Mouse (Mus musculus): ENCODE data around the gene Slc22a4.
"Not testable (repeated sequence)": the region's sequence is repeated elsewhere in the genome, so short reads cannot be mapped to it uniquely, and the experiment has no call there.

The Slc22a4 gene

DNA sequence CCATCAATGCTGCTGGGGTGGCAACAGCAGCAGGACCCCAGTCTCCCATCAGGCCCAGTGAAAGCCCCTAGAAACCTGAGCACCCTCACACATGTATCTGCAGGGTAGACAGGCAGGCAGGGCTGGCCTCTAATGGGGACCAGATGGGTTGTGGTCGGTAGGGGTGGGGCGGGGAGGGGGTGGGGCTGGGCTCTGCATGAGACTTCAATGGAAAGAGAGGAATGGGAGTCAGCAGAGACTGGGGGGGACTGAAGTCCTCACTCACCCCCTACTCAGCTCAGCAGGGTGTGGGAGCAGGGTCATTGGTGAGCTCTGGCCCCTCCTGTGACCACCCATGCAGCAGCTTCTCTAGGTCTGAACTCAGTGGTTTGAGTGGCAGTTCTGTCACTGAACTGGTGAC is 29.5 kb upstream of the Slc22a4 start:
- no peak for DNase-seq (ENCODE audit: low spot score)

DNA sequence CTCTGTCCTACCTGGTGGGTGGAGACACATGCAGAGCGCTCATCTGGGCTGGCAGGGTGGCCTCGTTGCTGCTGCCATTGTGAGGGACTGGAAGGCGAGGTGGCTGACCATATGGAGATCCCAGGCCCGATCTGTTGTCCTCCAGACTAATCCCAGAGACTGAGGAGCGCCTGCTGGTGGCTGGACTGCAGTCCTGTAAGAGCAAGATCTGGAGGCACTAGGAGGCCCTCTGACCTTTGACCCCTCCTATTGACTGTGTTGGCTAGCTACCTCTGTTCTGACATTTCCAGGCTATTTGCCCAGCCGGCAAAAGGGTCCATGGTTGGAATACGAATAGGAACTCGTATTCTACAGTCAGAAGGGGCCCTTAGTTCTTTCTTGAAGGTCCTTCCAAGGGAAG is 28.2 kb upstream of the Slc22a4 start:
- no peak for DNase-seq (ENCODE audit: low spot score)

DNA sequence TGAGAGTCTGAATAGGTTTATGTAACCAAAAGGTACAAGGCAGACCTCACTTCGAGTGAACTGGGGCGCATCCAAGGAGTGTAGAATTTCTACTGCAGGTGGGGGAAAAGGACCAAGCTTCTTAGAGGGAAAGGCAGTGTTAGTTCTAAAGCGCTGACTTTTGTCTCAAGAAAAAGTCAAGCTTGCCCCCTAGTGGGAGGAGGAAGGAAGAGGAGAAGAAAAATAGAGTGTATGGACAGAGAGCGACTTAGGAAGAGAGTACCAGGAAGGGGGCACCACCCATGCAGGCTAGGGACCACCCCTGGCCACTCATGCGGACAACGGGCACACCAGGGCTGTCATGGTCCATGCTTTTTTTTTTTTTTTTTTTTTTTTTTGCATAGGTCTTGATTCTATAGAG is 26.4 kb upstream of the Slc22a4 start:
- DNase-seq (ENCODE audit: low spot score): no peak

DNA sequence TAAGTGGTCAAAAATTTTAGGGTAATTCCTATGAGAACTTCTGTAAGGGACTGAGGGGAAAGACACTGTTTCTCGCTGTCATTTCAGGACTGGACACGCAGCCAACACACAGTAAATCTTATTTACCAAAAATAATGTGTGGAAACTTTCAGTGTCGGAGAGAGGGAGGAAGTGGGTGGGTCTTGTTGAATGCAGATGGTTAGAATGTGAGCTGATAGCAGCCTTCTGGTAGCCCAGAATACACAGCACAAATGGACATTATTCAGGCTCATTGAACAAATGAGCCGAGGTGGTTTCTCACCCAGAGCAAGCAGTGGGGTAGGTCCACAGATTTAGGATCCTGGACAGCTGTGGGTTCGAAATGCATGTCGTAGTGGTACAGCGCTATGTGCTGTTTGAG is 25.2 kb upstream of the Slc22a4 start:
- DNase-seq (ENCODE audit: low spot score): no peak

DNA sequence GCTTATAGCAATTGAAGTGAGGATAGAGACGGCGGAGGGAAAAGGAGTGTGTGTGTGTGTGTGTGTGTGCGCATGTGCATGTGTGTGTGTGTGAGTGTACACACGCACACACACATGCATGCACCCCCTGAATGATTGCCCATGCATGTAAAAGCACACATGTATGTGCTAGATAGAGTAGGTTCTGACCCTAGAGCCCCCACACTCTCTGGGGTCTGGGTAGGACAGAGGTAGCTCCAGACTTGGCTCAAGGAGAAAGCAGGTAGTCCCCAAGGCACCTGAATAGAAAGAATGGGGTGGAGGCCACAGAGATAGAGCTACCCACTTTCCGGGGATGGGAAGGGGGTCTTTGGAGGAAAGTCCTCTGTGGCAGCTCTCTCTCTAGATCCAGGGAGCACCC is 24.2 kb upstream of the Slc22a4 start:
- no peak for DNase-seq (ENCODE audit: low spot score)

DNA sequence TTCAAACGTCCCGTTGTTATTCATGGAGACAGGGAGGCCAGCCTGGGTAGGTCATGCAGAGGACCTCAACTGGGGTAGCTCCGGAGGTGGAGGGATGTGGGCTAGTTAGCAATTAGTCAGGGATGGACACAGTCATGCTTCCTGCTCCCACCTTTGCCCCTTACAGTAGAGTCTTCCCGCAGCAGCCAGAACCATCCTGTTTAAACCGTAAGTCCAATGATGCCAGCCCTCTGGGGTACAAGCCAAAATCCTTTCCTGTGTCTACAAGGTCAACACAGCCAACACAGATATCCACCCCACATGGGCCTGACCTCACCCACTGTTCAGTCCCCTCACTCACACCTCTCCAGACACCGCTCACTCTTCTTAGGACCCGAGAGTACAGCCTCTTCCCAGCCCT is 23.3 kb upstream of the Slc22a4 start:
- DNase-seq (ENCODE audit: low spot score): no peak

DNA sequence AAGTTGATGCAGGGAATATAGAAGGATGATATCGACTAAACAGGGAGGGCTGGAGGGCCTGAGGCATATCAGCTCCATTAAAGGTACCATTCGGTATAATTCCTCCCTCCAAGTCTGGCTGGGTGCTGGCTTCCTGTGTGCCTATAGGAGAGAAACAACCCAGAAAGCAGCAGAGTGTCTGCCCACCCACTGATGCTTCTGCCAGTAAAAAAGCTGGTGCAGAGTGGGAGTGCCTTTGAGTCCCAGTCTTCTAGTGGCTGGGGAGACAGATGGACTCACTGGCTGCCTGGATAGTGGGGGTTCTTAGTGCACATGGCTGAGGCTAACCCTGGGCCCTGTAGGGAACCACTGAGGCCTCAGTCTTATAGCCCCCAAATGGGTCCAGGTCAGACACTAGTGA is 22.3 kb upstream of the Slc22a4 start:
- no peak for DNase-seq (ENCODE audit: low spot score)

DNA sequence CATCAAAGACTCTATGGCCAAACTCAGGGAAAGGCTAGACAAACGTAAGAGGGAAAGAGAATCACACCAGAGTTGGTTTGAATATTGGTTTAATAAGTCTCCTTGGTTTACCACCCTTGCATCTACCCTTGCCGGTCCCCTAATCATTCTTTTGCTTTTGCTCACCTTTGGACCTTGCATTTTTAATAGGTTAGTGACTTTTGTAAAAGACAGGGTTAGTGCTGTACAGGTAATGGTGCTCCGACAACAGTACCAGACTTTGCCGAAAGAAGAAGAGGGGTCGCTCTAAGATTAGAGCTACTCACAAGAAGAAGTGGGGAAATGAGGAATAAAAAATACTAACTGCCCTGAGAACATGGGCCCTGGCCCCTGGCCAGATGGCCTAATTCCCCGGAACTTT is 12.8 kb upstream of the Slc22a4 start:
- DNase-seq (ENCODE audit: low spot score): no peak

DNA sequence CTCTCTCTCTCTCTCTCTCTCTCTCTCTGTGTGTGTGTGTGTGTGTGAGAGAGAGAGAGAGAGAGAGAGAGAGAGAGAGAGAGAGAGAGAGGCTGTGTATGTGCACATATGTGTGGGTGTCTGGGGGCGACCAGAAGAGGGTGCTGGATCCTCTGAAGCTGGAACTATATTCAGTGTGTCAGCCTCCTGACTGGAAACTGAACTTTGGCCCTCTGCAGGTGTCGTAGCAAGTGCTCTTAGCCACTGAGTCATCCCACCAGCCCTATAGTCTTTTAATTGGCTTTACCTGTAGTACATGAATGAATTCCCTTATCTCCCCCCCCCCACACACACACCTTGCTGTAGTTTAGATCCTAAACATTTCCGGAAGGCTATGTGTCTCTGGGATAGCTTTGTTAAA is 5.0 kb upstream of the Slc22a4 start:
- not testable (repeated sequence) for DNase-seq (ENCODE audit: low spot score)

DNA sequence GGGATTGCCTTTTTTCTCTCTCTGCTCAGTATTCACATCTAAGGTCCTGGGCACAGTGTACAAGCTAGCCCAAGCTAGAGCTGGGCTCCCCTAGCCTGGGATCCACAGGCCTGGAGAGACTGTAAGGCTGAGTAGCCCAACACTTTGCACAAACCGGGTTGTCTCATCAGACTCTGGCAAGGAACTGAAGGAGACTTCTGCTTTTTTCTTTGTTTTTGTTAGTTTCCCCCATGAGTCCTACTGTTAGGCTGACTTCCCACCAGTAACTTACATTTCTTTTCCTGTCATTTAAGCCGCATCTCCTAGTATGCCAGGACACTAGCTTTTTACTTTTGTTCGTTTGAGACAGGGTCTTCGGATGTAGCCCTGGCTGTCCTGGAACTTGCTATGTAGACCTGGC is 1.1 kb upstream of the Slc22a4 start:
- DNase-seq (ENCODE audit: low spot score): no peak

DNA sequence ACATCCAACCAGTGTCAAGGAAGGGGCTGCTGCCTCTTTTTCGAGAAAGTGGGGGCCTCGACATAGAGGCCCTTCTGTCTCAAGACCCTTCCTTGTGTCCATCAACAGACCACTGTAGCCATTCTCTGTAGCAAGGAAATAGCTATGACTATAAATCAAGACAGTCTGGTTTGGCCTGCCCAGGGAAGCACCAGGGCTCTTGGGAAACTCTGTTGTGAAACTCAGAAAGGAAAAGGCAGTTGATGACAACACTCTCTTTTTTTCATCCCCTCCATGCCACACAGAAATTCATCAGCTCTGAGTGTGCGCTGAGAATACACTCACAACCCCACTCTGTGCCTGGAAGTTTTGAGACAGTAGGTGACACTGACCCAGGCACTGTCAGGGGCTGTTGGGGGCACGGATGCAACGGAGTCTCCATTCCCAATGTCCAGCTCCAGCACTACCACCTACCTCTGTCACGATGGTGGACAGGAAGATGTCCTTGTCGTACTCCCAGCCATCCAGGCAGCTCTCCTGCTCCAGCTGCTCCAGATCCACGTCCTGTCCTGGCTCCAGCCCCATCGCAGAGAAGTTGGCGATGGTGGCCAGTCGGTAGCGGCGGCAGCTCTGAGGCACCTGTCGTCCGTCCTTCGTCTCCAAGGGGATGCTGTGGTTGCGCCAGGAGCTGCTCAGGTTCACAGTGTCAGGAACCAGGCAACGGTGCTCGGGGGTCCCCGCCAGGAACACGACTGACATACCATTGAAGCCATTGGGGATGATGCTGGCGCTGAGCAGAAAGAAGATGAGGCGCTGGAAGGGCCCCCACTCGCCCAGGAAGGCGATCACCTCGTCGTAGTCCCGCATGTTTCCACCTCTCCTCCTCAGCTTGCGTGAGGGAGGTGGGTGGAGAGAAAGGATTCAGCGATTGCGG is 503 bp downstream of the Slc22a4 start:
- DNase-seq (ENCODE audit: low spot score): no peak

DNA sequence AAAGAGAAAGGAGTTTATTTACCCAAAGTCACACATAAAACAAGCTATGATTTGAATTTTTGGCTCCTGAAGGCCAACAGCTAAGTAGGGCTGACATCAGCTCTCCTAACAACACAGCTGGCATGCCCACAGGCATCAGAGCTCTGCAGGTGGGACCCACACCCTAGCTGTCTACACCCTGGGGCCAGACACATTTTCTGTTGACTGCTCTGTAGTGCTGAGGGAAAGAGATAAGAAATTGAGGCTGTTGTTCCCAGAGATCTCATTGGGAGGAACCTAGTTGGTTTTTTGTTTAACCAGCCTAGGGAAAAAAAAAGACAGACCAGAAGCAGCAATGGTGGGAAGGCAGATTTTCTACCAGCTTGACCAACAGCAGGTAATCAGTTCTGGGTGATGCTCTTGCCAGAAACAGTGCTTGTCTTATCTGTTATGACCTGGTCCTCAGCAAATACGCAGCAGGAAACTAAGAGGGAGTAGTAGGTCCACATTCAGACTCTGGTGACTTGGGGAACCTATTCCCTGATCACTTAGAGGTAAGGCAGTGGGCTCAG is 1.3 kb downstream of the Slc22a4 start:
- no peak for DNase-seq (ENCODE audit: low spot score)

DNA sequence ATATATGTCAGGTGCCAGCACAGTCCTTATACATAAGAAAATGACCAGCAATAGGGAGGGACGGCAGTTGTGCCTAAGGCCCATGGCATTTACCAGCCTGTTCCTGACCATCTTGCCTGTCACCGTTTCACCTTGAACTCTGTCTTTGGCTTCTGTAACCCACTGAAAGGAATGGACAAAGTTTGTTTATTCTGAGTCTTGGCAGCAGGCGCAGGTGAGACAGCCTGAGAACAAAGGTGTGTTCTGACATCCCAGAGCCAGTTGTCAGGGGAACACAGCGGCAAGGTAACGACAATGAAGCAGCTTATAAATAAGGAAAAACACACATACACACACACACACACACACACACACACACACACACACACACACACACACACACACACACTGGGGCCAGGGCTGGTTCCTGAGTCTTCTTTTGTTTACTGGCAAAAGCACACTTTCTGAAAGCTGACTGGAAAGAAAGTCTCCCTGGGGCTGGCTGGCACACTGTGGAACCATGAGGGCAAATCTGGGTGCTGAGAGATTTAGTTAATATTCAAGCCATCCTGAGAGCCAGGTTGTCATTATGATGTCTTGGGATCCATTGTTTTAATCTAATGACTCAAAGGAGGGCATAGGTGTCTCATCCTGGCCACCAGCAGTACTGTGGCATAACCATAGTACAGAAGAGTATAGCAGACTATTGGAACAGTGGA is 6.3 kb downstream of the Slc22a4 start:
- no peak for DNase-seq (ENCODE audit: low spot score)

DNA sequence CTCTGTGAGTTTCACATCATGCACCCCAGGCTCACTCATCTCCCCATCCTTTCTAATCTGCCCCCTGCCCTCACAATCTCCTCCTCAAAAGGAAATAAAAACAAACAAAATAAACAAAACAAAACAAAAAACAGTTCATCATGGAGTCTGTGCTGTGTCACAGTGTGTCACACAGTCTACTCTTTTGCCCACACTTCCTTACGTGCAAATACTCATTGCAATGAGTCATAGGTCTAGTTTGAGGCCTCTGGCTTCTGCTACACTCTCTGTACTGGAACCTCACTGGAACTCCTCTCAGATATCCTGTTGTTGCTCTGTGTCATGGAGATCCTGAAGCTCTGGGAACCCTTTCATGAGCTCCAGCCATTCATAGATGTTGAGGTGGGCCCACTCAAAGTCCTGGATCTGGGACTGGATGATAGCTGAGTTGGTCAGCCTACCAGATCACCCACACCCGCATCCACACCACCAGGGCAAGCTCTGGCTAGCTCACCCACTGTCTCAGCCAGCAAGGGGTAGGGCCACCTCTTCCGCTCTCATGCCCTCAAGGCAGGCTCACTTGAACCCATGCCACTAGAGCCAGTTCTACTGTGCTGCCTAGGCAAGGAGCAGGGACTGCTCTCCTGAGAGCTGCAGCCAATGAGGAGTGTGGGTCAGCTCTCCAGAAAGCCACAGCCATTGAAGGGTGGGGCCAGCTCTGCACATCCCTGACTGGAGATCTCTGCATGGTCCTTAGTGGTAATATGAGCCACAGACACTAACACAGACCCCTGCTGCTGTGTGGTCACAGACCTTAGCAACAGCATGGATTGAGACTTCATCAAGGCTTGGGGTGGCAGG is 8.8 kb downstream of the Slc22a4 start:
- no peak for DNase-seq (ENCODE audit: low spot score)

DNA sequence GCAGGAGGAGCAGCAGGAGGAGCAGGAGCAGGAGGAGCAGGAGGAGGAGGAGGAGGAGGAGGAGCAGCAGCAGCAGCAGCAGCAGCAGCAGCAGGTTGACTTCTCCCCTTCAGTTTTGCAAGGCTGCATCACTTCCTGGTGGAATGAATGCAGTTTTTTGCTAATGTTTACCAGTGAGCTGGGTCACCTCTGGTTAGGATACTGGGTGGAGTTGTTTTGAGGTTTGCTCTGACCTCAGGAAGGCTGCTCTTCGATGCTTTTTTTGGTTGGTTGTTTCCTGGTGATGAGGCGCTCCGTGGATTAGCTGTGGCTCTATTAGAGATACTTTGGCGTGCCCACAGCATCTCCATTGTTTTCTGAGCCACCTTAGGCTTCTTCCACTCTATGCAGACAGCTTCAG is 10.3 kb downstream of the Slc22a4 start:
- DNase-seq (ENCODE audit: low spot score): no peak

DNA sequence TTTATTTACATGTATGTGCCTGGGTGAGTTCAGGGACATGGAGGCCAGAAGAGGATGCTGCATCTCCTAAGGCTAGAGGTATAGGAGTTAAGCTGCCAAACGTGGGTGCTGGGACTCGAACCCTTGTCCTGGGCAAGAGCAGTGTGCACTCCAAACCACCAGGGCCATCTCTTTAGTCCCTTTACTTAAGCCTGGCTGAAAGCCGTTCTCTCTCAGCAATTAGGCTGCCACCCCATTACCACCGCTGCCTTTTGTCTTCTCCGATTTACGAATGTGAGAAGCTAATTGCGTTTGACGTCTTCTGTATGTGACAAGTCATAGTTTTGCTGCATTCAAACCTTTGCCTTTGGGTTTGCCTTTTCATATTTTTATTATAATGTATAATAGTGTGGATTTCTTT is 11.8 kb downstream of the Slc22a4 start:
- no peak for DNase-seq (ENCODE audit: low spot score)

DNA sequence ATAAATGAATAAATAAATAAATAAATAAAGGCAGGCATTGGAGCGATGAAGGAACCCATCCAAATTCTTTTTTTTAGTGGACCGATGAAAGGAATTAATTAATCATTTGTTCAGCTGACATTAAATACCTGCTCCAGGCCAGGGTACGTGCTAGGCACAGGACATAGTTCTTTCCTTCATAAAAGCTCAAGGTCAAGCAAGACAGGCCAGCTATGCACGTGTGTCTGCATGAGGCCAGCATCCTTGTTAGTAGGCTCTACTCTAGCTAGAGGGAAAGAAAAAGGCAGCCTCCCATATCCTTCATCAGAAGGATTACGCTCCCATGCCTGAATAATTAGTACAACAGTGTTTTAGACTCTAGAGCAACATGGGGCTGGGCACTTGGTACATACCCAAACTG is 14.9 kb downstream of the Slc22a4 start:
- no peak for DNase-seq (ENCODE audit: low spot score)

DNA sequence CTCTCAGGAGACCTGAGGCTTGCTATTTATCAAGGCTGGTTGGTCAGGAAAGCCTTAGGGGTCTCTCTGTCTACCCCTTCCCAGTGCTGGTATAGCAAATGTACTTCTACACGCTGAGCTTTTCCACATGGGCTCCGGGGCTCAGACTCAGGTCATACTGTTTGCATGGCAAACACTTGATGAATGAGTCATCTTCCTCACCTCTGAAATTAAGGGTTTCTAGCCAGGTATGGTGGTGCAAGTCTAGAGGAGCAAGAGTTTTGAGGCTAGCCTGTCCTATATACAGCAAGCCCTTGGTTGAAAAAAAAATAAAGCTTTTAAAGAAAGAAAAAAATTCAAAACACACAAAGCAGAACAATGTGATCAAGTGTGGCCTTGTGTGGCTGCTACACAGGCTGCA is 16.6 kb downstream of the Slc22a4 start:
- no peak for DNase-seq (ENCODE audit: low spot score)

DNA sequence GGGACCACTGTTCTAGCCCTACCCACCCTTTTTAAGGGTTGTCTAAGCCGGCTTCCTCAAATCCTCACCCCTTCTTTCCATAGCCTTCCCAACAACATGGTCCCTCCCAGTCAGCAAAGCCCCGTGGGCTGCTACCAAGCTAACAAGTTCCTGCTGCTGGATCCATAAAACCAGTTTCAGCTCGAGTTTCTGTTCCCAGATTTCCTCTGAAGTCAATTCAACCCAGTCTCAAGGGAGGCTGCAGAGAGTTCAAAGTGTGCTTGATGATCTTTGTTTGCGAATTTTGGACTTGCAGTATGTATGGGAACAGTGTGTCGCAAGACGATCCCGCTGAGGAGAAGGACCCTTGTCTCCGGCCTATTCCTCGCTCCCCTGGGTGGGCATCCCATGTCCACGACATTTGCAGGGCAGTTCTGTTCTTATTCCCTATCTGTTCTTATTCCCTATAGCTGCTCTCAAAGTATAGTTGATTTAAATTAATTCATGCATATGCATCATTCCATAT is 19.4 kb downstream of the Slc22a4 start:
- no peak for DNase-seq (ENCODE audit: low spot score)

DNA sequence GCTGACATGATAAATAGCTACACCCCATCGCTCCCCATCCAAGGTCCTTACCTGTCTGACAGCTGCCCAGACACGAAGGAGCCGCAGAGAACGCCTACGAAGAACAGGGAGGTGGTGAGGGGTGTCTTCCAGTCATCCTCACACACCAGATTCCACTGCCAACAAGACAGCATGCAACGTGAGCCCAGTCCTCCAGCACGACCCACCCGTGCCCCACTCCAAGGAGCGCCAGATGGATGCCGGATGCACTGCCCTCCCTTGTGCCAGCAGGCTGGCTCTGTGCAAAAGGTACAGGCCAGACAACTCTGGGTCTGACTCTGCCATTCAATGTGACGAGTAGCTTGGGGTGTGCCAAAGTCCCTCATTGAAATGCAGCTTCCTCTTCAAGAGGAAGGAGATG is 20.2 kb downstream of the Slc22a4 start:
- DNase-seq (ENCODE audit: low spot score): no peak

DNA sequence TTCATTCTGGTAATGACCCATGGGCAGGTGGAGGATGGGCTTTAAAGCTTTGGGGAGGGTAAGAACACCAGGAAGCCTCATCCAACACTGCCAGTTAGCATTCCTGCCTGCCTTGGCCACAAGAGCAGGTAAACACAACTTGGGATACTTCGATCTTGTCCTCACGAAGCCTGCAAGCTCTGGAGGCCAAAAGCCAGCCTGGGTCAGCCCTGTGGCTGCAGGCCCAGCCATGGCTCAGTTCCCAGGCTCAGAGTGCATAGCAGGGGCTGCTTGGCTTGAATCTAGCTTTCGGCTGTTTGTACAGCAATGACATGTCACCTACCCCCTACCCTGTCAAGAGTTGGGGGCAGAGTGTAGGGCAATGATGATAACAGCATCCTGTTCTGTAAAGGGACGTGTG is 21.0 kb downstream of the Slc22a4 start:
- no peak for DNase-seq (ENCODE audit: low spot score)

DNA sequence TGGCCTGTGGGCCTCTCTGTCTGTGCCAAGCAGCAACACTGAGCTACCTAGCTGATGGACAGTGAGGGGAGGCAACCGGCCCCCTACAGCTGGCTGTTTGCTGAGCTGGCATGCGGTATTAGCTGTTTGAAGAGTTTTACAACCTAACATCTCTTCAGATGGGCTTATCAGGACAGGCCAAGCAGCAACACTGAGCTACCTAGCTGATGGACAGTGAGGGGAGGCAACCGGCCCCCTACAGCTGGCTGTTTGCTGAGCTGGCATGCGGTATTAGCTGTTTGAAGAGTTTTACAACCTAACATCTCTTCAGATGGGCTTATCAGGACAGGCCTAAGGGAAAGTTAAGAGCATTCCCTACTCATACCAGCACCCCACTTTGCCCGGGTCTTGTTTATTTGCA is 21.5 kb downstream of the Slc22a4 start:
- not testable (repeated sequence) for DNase-seq (ENCODE audit: low spot score)
